Mouse (Mus musculus): ENCODE results near the gene Plppr4.

GRCm38 (mm10) chr3:117360528-117360927 lies at the start of gene Plppr4:
- no peak for TF ChIP-seq CTCF (IDR thresholded peaks at IDR 0.05; ENCODE audit: low read depth, low read length)
- TF ChIP-seq POLR2A (IDR thresholded peaks at IDR 0.05; ENCODE audit: borderline replicate concordance, low read depth, low read length) = no peak

Measured in bone marrow macrophage, adult 2 months (primary cell).